Mouse (Mus musculus): Measurements from ENCODE around the gene Picalm. TPM values are rescaled to one million over a fixed set of nuclear protein-coding genes. Genes with fewer than 3 reads are reported as not detected.

Picalm gene
- polyA plus RNA-seq, 1 experiment from 2014 or later = 53.9 TPM

GRCm38 (mm10) chr7:90144971-90145370 lies 15.0 kb downstream of the Picalm start:
- peaks cover 11% of the 10 kb centered on the region; the same call in 1 of the 2 replicates for H3K4me1 ChIP-seq (replicated peaks; ENCODE audit: control insufficient read depth, insufficient read depth, low read length)
- no peaks in the 10 kb centered on the region for H3K9me3 ChIP-seq (ENCODE audit: control insufficient read depth, low read length)
- DNase-seq (ENCODE audit: low spot score) (no peak), ATAC-seq (ENCODE audit: low FRiP score) (no peak)
- H3K4me2 ChIP-seq (replicated peaks) = no peak overlapping the region
- H3K36me3 ChIP-seq (replicated peaks; ENCODE audit: control insufficient read depth, insufficient read depth) = no peaks in the 10 kb centered on the region
- no peak overlapping the region for H3K9ac ChIP-seq
- no peak overlapping the region for H3K27ac ChIP-seq
- no peak overlapping the region for H3K4me3 ChIP-seq (replicated peaks; ENCODE audit: low read length)
- H3K27me3 ChIP-seq (ENCODE audit: control insufficient read depth, insufficient read depth, low read length) = no peaks in the 10 kb centered on the region
- 86% methylated on average over 2 of the region's 2 CpGs for WGBS

DNA sequence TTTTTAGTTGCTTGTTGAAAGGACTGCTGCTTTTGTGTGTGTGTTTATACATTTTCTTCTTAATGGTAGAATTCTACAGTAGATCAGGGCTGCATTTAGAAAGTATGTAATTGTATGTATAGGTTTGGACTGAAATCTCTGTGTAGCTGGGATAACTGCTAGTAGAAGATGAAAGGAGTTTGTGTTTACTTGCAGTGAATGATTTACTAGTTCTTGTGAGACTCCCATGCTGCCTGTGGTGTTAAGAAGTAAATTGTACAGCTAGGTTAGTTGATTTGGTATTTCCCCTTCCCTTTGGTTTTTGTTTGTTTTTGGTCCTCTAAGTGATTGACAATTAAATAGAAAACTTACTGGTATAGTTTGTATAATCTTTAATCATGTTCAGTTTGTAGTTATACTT lies 15.4 kb downstream of the Picalm start:
- no peaks in the 10 kb centered on the region for H3K9me3 ChIP-seq (ENCODE audit: control insufficient read depth, low read length)
- H3K4me3 ChIP-seq (replicated peaks; ENCODE audit: low read length) = no peak overlapping the region
- H3K36me3 ChIP-seq (replicated peaks; ENCODE audit: control insufficient read depth, insufficient read depth) = no peaks in the 10 kb centered on the region
- ATAC-seq (ENCODE audit: low FRiP score) (no peak), DNase-seq (ENCODE audit: low spot score) (no peak)
- no peaks in the 10 kb centered on the region for H3K27me3 ChIP-seq (ENCODE audit: control insufficient read depth, insufficient read depth, low read length)
- no peak overlapping the region for H3K9ac ChIP-seq
- H3K4me2 ChIP-seq (replicated peaks) = no peak overlapping the region
- peaks cover 11% of the 10 kb centered on the region; the same call in 1 of the 2 replicates for H3K4me1 ChIP-seq (replicated peaks; ENCODE audit: control insufficient read depth, insufficient read depth, low read length)
- no peak overlapping the region for H3K27ac ChIP-seq

DNA sequence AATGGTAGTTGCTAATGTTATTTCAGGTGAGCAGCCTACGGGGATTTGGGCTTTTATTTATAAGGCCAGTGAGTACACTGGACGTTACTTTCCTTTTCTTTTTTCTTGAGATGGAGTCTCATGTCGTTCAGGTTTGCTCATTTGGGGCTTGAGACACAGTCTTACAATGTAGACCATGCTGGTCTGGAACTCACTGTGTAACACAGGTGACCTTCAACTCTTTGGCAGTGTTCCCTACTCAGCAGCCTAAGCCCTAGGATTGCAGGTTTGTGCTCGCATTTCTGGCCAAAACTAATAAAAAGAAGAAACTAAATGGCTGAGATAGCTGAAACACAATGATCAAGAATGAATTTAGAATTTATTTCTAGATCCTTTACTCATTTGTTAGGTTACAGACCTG lies 15.9 kb downstream of the Picalm start:
- no peak overlapping the region for H3K4me2 ChIP-seq (replicated peaks)
- no peak overlapping the region for H3K4me3 ChIP-seq (replicated peaks; ENCODE audit: low read length)
- H3K9me3 ChIP-seq (ENCODE audit: control insufficient read depth, low read length) = no peaks in the 10 kb centered on the region
- H3K9ac ChIP-seq = no peak overlapping the region
- ATAC-seq (ENCODE audit: low FRiP score) = no peak
- DNase-seq (ENCODE audit: low spot score) = no peak
- no peak overlapping the region for H3K27ac ChIP-seq
- no peaks in the 10 kb centered on the region for H3K27me3 ChIP-seq (ENCODE audit: control insufficient read depth, insufficient read depth, low read length)
- H3K4me1 ChIP-seq (replicated peaks; ENCODE audit: control insufficient read depth, insufficient read depth, low read length) = peaks cover 11% of the 10 kb centered on the region; the same call in 1 of the 2 replicates
- H3K36me3 ChIP-seq (replicated peaks; ENCODE audit: control insufficient read depth, insufficient read depth) = no peaks in the 10 kb centered on the region
- 69% methylated on average over 4 of the region's 4 CpGs for WGBS

DNA sequence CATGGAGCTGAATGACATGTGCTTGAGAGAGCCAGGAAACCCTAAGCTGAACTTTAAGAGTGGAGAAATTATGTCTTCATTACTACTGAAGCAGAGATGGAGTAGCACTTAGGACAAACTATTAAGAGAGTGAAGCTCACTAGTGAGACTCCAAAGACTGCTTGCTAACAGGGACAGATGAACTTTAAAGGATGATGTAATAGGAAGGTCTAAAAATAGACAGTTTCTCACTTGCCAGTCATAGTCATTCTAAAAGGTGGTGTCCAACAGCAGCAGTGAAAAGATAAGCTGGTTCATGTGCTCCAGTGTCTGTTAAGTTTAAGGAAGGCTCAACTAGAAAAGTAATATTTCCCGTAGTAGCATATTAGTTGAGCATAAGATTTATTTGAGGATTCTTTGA lies 16.3 kb downstream of the Picalm start:
- no peak overlapping the region for H3K27ac ChIP-seq

DNA sequence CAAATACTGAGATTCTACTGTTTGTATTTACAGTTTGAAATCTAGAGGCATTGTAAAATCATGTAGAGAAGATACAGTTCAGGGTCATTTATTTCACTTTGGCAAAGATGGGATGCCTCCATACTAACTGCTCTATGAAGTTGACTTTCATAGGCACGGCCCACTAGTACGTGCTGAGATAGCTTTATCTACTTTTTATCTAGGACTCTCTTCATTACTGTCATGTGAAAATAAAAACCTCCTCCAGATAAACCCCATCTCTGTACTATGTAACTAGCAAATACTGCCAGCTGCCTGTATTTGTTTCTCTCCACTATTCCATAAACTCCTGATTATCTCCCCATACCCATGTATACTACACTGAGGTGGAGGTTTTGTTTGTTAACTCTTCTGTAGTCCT lies 18.0 kb downstream of the Picalm start:
- Histone ChIP-seq H3K4me2 (replicated peaks) (no peak overlapping the region), H3K9me3 (ENCODE audit: control insufficient read depth, low read length) (no peaks in the 10 kb centered on the region), H3K27ac (no peak overlapping the region), H3K4me1 (replicated peaks; ENCODE audit: control insufficient read depth, insufficient read depth, low read length) (peaks cover 11% of the 10 kb centered on the region; the same call in 1 of the 2 replicates), H3K36me3 (replicated peaks; ENCODE audit: control insufficient read depth, insufficient read depth) (0 out of 2 replicates have a peak, but pooled peaks cover 5% of the 10 kb centered on the region), H3K4me3 (replicated peaks; ENCODE audit: low read length) (no peak overlapping the region), H3K9ac (no peak overlapping the region), H3K27me3 (ENCODE audit: control insufficient read depth, insufficient read depth, low read length) (no peaks in the 10 kb centered on the region)
- no peak for ATAC-seq (ENCODE audit: low FRiP score)
- DNase-seq (ENCODE audit: low spot score) = no peak
- 90% methylated on average over 2 of the region's 2 CpGs for WGBS

More for the DNA sequence above, 16.3 kb downstream of the Picalm start:
- no peak for DNase-seq (ENCODE audit: low spot score)
- H3K9me3 ChIP-seq (ENCODE audit: control insufficient read depth, low read length) = no peaks in the 10 kb centered on the region
- H3K4me3 ChIP-seq (replicated peaks; ENCODE audit: low read length) = no peak overlapping the region
- H3K4me2 ChIP-seq (replicated peaks) = no peak overlapping the region
- peaks cover 11% of the 10 kb centered on the region; the same call in 1 of the 2 replicates for H3K4me1 ChIP-seq (replicated peaks; ENCODE audit: control insufficient read depth, insufficient read depth, low read length)
- WGBS = 85% methylated on average over 1 of the region's 1 CpGs
- H3K9ac ChIP-seq = no peak overlapping the region
- H3K27me3 ChIP-seq (ENCODE audit: control insufficient read depth, insufficient read depth, low read length) = no peaks in the 10 kb centered on the region
- no peaks in the 10 kb centered on the region for H3K36me3 ChIP-seq (replicated peaks; ENCODE audit: control insufficient read depth, insufficient read depth)
- no peak for ATAC-seq (ENCODE audit: low FRiP score)

GRCm38 (mm10) chr7:90148516-90148915 lies 18.5 kb downstream of the Picalm start:
- Histone ChIP-seq H3K27ac (no peak overlapping the region), H3K9me3 (ENCODE audit: control insufficient read depth, low read length) (no peaks in the 10 kb centered on the region), H3K9ac (no peak overlapping the region), H3K4me2 (replicated peaks) (no peak overlapping the region), H3K27me3 (ENCODE audit: control insufficient read depth, insufficient read depth, low read length) (no peaks in the 10 kb centered on the region), H3K36me3 (replicated peaks; ENCODE audit: control insufficient read depth, insufficient read depth) (0 out of 2 replicates have a peak, but pooled peaks cover 5% of the 10 kb centered on the region), H3K4me1 (replicated peaks; ENCODE audit: control insufficient read depth, insufficient read depth, low read length) (peaks cover 11% of the 10 kb centered on the region; the same call in 1 of the 2 replicates), H3K4me3 (replicated peaks; ENCODE audit: low read length) (no peak overlapping the region)
- DNase-seq (ENCODE audit: low spot score) (no peak), ATAC-seq (ENCODE audit: low FRiP score) (no peak)
- WGBS = 74% methylated on average over 1 of the region's 1 CpGs

- Histone ChIP-seq H3K36me3 (replicated peaks; ENCODE audit: control insufficient read depth, insufficient read depth) (0 out of 2 replicates have a peak, but pooled peaks cover 5% of the 10 kb centered on the region), H3K4me1 (replicated peaks; ENCODE audit: control insufficient read depth, insufficient read depth, low read length) (peaks cover 10% of the 10 kb centered on the region; the same call in 1 of the 2 replicates), H3K27me3 (ENCODE audit: control insufficient read depth, insufficient read depth, low read length) (no peaks in the 10 kb centered on the region), H3K9me3 (ENCODE audit: control insufficient read depth, low read length) (no peaks in the 10 kb centered on the region), H3K9ac (no peak overlapping the region), H3K27ac (no peak overlapping the region), H3K4me2 (replicated peaks) (no peak overlapping the region), H3K4me3 (replicated peaks; ENCODE audit: low read length) (no peak overlapping the region)
- no peak for ATAC-seq (ENCODE audit: low FRiP score)
- 50% methylated on average over 2 of the region's 2 CpGs for WGBS
- peak; percentile 56 for DNase-seq (ENCODE audit: low spot score)
Measured at GRCm38 (mm10) chr7:90150311-90150710, 20.3 kb downstream of the Picalm start.

DNA sequence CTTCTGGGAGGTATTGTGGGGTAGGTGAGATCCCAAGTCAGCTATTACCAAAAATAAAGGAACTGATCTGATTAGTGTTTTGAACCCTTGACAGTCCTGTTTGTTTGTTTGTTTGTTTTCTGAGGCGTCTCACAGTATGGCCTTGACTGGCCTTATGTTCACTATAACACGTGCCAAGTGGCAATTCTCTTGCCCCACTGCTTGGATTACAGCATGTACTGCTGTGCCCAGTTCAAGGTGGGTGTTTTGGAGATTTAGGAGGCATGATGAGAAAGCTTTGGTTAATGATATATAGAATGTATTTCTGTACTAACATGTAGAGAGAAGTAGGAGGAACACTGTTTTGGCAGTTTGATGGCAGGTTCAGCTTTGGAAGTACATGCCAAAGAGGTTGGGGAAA lies 28.0 kb downstream of the Picalm start:
- no peak for DNase-seq (ENCODE audit: low spot score)
- Histone ChIP-seq H3K36me3 (replicated peaks; ENCODE audit: control insufficient read depth, insufficient read depth) (peaks cover 19% of the 10 kb centered on the region), H3K27me3 (ENCODE audit: control insufficient read depth, insufficient read depth, low read length) (no peaks in the 10 kb centered on the region), H3K4me2 (replicated peaks) (no peak overlapping the region), H3K9ac (no peak overlapping the region), H3K9me3 (ENCODE audit: control insufficient read depth, low read length) (no peaks in the 10 kb centered on the region), H3K4me1 (replicated peaks; ENCODE audit: control insufficient read depth, insufficient read depth, low read length) (no peaks in the 10 kb centered on the region), H3K4me3 (replicated peaks; ENCODE audit: low read length) (no peak overlapping the region), H3K27ac (no peak overlapping the region)
- no peak for ATAC-seq (ENCODE audit: low FRiP score)
- WGBS = 89% methylated on average over 2 of the region's 2 CpGs

- no peak overlapping the region for H3K27ac ChIP-seq
- H3K9me3 ChIP-seq (ENCODE audit: control insufficient read depth, low read length) = no peaks in the 10 kb centered on the region
- no peak overlapping the region for H3K9ac ChIP-seq
- H3K27me3 ChIP-seq (ENCODE audit: control insufficient read depth, insufficient read depth, low read length) = no peaks in the 10 kb centered on the region
- no peak overlapping the region for H3K4me2 ChIP-seq (replicated peaks)
- 97% methylated on average over 5 of the region's 5 CpGs for WGBS
- no peaks in the 10 kb centered on the region for H3K4me1 ChIP-seq (replicated peaks; ENCODE audit: control insufficient read depth, insufficient read depth, low read length)
- H3K36me3 ChIP-seq (replicated peaks; ENCODE audit: control insufficient read depth, insufficient read depth) = peaks cover 26% of the 10 kb centered on the region
- no peak for DNase-seq (ENCODE audit: low spot score)
- no peak overlapping the region for H3K4me3 ChIP-seq (replicated peaks; ENCODE audit: low read length)
- ATAC-seq (ENCODE audit: low FRiP score) = no peak
Measured at GRCm38 (mm10) chr7:90160598-90160997, 30.6 kb downstream of the Picalm start.

- ATAC-seq (ENCODE audit: low FRiP score) = no peak
Measured at GRCm38 (mm10) chr7:90164276-90164675, 34.3 kb downstream of the Picalm start.

More at GRCm38 (mm10) chr7:90164276-90164675, 34.3 kb downstream of the Picalm start:
- WGBS = 90% methylated on average over 1 of the region's 1 CpGs
- no peak overlapping the region for H3K9ac ChIP-seq
- no peaks in the 10 kb centered on the region for H3K4me1 ChIP-seq (replicated peaks; ENCODE audit: control insufficient read depth, insufficient read depth, low read length)
- no peaks in the 10 kb centered on the region for H3K27me3 ChIP-seq (ENCODE audit: control insufficient read depth, insufficient read depth, low read length)
- no peak overlapping the region for H3K27ac ChIP-seq
- no peak overlapping the region for H3K4me2 ChIP-seq (replicated peaks)
- H3K4me3 ChIP-seq (replicated peaks; ENCODE audit: low read length) = no peak overlapping the region
- DNase-seq (ENCODE audit: low spot score) = no peak
- H3K36me3 ChIP-seq (replicated peaks; ENCODE audit: control insufficient read depth, insufficient read depth) = peaks cover 51% of the 10 kb centered on the region
- no peaks in the 10 kb centered on the region for H3K9me3 ChIP-seq (ENCODE audit: control insufficient read depth, low read length)
